Mouse (Mus musculus): ENCODE measurements around the gene Nprl2. TPM values are rescaled to one million over a fixed set of nuclear protein-coding genes. Genes with fewer than 3 reads are reported as not detected.
A peak's percentile ranks its signal among the peaks of the same experiment; 100 is the strongest.

The Nprl2 gene
- polyA plus RNA-seq, 2 experiments, result 37.6 to 52.7 TPM

DNA sequence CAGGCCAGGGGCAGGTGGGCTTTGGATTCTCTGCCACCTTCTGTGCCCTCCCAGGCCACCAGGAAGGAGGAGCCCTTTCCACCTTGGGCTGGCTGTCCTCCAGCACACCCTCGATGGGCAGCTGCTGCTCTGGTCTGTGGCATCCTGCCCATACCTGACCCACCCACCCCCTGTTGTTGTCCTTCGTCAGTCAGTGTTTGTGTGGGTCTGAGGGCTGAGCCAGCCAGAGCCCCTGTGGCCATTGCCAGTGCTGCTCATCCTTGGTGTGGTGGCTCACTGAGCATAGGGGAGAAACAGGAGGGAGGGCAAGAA is 19.7 kb upstream of the Nprl2 start:
- TF ChIP-seq POLR2A (IDR thresholded peaks at IDR 0.05; ENCODE audit: borderline replicate concordance, extremely low read depth, insufficient read depth, insufficient read length), result no peak
- no peak for ATAC-seq (ENCODE audit: low FRiP score, low read depth)
- DNase-seq (ENCODE audit: low spot score), result no peak

DNA sequence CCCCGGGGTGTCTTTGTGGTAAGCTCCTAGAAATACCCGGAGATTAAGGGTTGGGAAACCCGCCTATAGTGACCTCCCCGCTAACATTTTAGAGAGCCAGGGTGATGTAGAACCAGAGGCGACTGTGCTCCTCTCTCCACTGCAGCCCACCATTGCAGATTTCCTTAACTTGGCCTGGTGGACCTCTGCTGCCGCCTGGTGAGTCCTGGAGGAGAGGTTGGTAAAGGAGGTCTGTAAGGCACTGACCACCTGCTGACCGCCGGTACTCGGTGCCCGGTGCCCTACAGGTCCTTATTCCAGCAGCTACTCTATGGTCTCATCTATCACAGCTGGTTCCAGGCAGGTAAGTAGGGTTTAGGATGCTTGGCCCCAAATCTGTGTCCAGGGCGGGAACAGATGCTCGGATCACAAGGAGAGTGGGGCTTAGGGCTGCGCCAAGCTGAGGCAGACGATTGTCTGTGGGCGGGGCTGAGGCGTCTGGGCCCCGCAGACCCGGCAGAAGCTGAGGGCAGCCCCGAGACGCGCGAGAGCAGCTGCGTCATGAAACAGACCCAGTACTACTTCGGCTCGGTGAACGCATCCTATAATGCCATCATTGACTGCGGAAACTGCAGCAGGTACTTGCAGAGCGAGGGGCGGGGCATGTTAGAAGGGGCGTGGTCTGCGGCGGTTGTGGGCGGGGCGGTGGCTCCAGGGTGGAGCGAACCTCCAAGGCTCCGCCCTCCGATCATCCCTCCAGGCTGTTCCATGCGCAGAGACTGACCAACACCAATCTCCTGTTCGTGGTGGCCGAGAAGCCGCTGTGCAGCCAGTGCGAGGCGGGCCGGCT is 15.6 kb upstream of the Nprl2 start:
- Histone ChIP-seq H3K4me2 (replicated peaks; ENCODE audit: low read depth, low read length, severe bottlenecking) (peak overlapping the region; percentile 59), H3K4me1 (ENCODE audit: control insufficient read depth, insufficient read depth, low read length) (no peaks in the 10 kb centered on the region), H3K4me3 (replicated peaks; ENCODE audit: low read length) (peak overlapping the region; percentile 33), H3K9ac (ENCODE audit: low read depth, low read length, severe bottlenecking) (peak overlapping the region; percentile 28; the same call in 1 of the 2 replicates), H3K9me3 (ENCODE audit: control insufficient read depth, low read length) (no peaks in the 10 kb centered on the region), H3K36me3 (ENCODE audit: control insufficient read depth, insufficient read depth, low read length) (no peaks in the 10 kb centered on the region), H3K27me3 (ENCODE audit: control insufficient read depth, insufficient read depth, low read length) (peaks cover 32% of the 10 kb centered on the region), H3K27ac (replicated peaks; ENCODE audit: low read depth, low read length) (no peak overlapping the region)
- WGBS, result 7% methylated on average over 42 of the region's 44 CpGs
- ATAC-seq (ENCODE audit: low FRiP score, low read depth) (peak; percentile 70; the same call in 1 of the 2 replicates), DNase-seq (ENCODE audit: low spot score) (peak; percentile 38)
- TF ChIP-seq POLR2A (IDR thresholded peaks at IDR 0.05; ENCODE audit: borderline replicate concordance, extremely low read depth, insufficient read depth, insufficient read length), result no peak

More for the DNA sequence above, 19.7 kb upstream of the Nprl2 start:
- Histone ChIP-seq H3K4me3 (replicated peaks; ENCODE audit: low read length) (no peak overlapping the region), H3K4me2 (replicated peaks; ENCODE audit: low read depth, low read length, severe bottlenecking) (peak overlapping the region; percentile 32; the same call in 1 of the 2 replicates), H3K27me3 (ENCODE audit: control insufficient read depth, insufficient read depth, low read length) (peaks cover 19% of the 10 kb centered on the region), H3K36me3 (ENCODE audit: control insufficient read depth, insufficient read depth, low read length) (no peaks in the 10 kb centered on the region), H3K27ac (replicated peaks; ENCODE audit: low read depth, low read length) (no peak overlapping the region), H3K9ac (ENCODE audit: low read depth, low read length, severe bottlenecking) (no peak overlapping the region), H3K9me3 (ENCODE audit: control insufficient read depth, low read length) (no peaks in the 10 kb centered on the region), H3K4me1 (ENCODE audit: control insufficient read depth, insufficient read depth, low read length) (no peaks in the 10 kb centered on the region)
- 48% methylated on average over 2 of the region's 2 CpGs for WGBS

DNA sequence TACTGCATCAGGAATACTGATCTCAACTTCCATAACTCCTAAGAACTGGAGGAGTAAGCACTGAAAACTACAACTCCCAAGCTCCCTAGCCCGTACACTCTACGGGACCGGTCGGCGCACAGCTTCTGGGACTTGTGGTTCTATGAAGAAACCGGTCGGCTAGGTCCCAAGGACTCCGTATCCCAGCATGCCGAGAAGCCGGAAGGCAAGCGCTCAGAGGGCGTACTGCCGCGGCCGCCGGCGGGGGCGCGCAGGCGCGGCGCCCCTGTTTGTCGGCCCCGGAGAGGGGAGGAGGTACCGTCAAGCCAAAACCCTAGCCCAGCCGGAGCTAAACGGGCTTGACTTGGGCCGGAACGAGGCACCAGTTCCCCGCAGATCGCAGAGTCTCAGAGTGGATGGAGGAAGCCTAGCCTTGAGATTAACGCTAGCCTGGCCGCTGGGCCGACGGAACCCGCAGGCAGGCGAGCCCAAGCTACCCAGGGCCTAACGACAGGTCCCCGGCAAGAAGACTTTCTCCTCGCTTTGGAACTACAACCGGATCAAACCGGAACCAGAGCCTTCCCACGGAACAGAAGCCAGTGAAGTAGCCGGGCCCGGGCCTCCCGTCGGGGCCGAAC is 8.1 kb upstream of the Nprl2 start, which contains the start of gene Tmem115:
Gene Tmem115, plus strand, starts transcription at position 155 of the 617 bp plus-strand sequence.
- TF ChIP-seq POLR2A (IDR thresholded peaks at IDR 0.05; ENCODE audit: borderline replicate concordance, extremely low read depth, insufficient read depth, insufficient read length), result peak; percentile 69; the same call in 1 of the 2 replicates
- WGBS, result under 1% methylated on average over 48 of the region's 48 CpGs
- peak within 1 kb of the TSS; percentile 73 for H3K27ac ChIP-seq (replicated peaks; ENCODE audit: low read depth, low read length)

DNA sequence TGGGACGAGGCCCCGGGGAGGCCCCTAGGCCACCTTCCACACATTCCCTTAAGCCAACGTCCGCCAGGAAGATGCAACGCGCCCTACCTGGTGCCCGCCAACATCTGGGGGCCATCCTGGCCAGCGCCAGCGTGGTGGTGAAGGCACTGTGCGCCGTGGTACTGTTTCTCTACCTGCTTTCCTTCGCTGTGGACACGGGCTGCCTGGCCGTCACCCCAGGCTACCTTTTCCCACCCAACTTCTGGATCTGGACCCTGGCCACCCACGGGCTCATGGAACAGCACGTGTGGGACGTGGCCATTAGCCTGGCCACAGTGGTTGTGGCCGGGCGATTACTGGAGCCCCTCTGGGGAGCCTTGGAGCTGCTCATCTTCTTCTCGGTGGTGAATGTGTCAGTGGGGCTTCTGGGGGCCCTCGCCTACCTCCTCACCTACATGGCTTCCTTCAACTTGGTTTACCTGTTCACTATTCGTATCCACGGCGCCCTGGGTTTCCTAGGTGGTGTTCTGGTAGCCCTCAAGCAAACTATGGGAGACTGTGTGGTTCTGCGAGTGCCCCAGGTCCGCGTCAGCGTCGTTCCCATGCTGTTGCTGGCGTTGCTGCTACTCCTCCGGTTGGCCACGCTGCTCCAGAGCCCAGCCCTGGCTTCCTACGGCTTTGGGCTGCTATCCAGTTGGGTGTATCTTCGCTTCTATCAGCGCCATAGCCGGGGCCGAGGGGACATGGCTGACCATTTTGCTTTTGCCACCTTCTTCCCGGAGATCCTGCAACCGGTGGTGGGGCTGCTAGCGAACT is 7.4 kb upstream of the Nprl2 start:
- no peak for DNase-seq (ENCODE audit: low spot score)
- Histone ChIP-seq H3K4me2 (replicated peaks; ENCODE audit: low read depth, low read length, severe bottlenecking) (peak overlapping the region; percentile 96), H3K4me3 (replicated peaks; ENCODE audit: low read length) (peak overlapping the region; percentile 89), H3K9ac (ENCODE audit: low read depth, low read length, severe bottlenecking) (peak overlapping the region; percentile 91), H3K27me3 (ENCODE audit: control insufficient read depth, insufficient read depth, low read length) (no peaks in the 10 kb centered on the region), H3K36me3 (ENCODE audit: control insufficient read depth, insufficient read depth, low read length) (peaks cover 26% of the 10 kb centered on the region), H3K27ac (replicated peaks; ENCODE audit: low read depth, low read length) (peak overlapping the region; percentile 73), H3K9me3 (ENCODE audit: control insufficient read depth, low read length) (no peaks in the 10 kb centered on the region), H3K4me1 (ENCODE audit: control insufficient read depth, insufficient read depth, low read length) (peaks cover 22% of the 10 kb centered on the region)
- WGBS, result under 1% methylated on average over 39 of the region's 40 CpGs
- TF ChIP-seq POLR2A (IDR thresholded peaks at IDR 0.05; ENCODE audit: borderline replicate concordance, extremely low read depth, insufficient read depth, insufficient read length), result no peak
- ATAC-seq (ENCODE audit: low FRiP score, low read depth), result no peak

More for the DNA sequence above, 8.1 kb upstream of the Nprl2 start, which contains the start of gene Tmem115:
- Histone ChIP-seq H3K9ac (ENCODE audit: low read depth, low read length, severe bottlenecking) (peak within 1 kb of the TSS; percentile 91), H3K27me3 (ENCODE audit: control insufficient read depth, insufficient read depth, low read length) (no peaks in the 10 kb centered on the region), H3K4me2 (replicated peaks; ENCODE audit: low read depth, low read length, severe bottlenecking) (peak within 1 kb of the TSS; percentile 96), H3K9me3 (ENCODE audit: control insufficient read depth, low read length) (no peaks in the 10 kb centered on the region), H3K4me1 (ENCODE audit: control insufficient read depth, insufficient read depth, low read length) (peaks cover 22% of the 10 kb centered on the region), H3K36me3 (ENCODE audit: control insufficient read depth, insufficient read depth, low read length) (peaks cover 19% of the 10 kb centered on the region), H3K4me3 (replicated peaks; ENCODE audit: low read length) (peak within 1 kb of the TSS; percentile 89)
- DNase-seq (ENCODE audit: low spot score) (peak; percentile 99), ATAC-seq (ENCODE audit: low FRiP score, low read depth) (peak; percentile 99)

DNA sequence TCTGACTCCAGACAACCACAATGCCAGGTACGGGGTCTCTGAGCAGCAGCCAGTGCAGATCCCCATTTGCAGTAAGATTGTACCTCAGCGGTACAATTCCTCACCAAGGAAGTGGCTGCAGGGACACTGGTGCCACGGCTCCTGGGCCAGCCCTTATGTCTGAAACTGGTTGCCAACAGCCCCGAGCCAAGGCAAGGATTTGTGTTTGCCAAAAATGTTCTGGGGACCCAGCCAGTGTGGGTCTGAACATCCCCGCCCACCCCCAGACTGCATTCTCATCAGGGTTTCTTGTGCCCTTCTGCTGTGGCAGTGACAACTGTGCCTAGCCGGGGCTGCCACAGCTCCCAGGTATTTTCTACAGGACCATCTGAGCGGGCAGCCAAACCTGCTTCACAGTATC is 3.8 kb upstream of the Nprl2 start:
- ATAC-seq (ENCODE audit: low FRiP score, low read depth) (no peak), DNase-seq (ENCODE audit: low spot score) (no peak)
- Histone ChIP-seq H3K9me3 (ENCODE audit: control insufficient read depth, low read length) (no peaks in the 10 kb centered on the region), H3K9ac (ENCODE audit: low read depth, low read length, severe bottlenecking) (no peak overlapping the region), H3K27ac (replicated peaks; ENCODE audit: low read depth, low read length) (no peak overlapping the region), H3K4me1 (ENCODE audit: control insufficient read depth, insufficient read depth, low read length) (peaks cover 33% of the 10 kb centered on the region), H3K4me3 (replicated peaks; ENCODE audit: low read length) (no peak overlapping the region), H3K36me3 (ENCODE audit: control insufficient read depth, insufficient read depth, low read length) (peaks cover 32% of the 10 kb centered on the region), H3K27me3 (ENCODE audit: control insufficient read depth, insufficient read depth, low read length) (no peaks in the 10 kb centered on the region), H3K4me2 (replicated peaks; ENCODE audit: low read depth, low read length, severe bottlenecking) (no peak overlapping the region)
- WGBS, result 88% methylated on average over 7 of the region's 7 CpGs
- TF ChIP-seq POLR2A (IDR thresholded peaks at IDR 0.05; ENCODE audit: borderline replicate concordance, extremely low read depth, insufficient read depth, insufficient read length), result no peak
